ENCODE assay signal across 8 mouse cellular contexts in genomic region chr6:135296267-135296666, GRCm38 (mm10). TPM values are rescaled to one million over a fixed set of nuclear protein-coding genes. Genes with fewer than 3 reads are reported as not detected.
DNase-seq lines count a peak whose midpoint lies in the region; ATAC-seq and TF ChIP-seq lines count a peak whose summit lies in the region.

No protein-coding gene starts in this region.

- H3K27ac ChIP-seq in liver, postnatal 0 days (ENCODE audit: low read depth) = no peak overlapping the region

- peak; percentile 15 for DNase-seq in adrenal gland, postnatal 14 days
- no peak for DNase-seq in adrenal gland, postnatal 4 days (ENCODE audit: low spot score in 2 of 2)
- DNase-seq in 3134 (ENCODE audit: extremely low read depth, insufficient read length, low spot score) = peak; percentile 67
- DNase-seq in gastrocnemius, adult 18-20 months (ENCODE audit: low spot score) = peak; percentile 17
- peak; percentile 47 for DNase-seq in liver, postnatal 0 days
- DNase-seq in spleen, postnatal 36 days (ENCODE audit: low spot score in 2 of 2) = peak; percentile 71 to 72
- no peak for DNase-seq in embryo, embryonic 10.5 days (ENCODE audit: low spot score)
- no peak for DNase-seq in thymus, adult 18-20 months

- H3K4me3 ChIP-seq in liver, postnatal 0 days (ENCODE audit: low read depth, low read length) = no peak overlapping the region

- ATAC-seq in liver, postnatal 0 days = peak; percentile 51

- H3K9ac ChIP-seq in liver, postnatal 0 days (replicated peaks) = no peak overlapping the region; the same call in 1 of the 2 replicates

- peaks cover 3% of the 10 kb centered on the region for H3K4me1 ChIP-seq in liver, postnatal 0 days (ENCODE audit: insufficient read depth)

- no peaks in the 10 kb centered on the region for H3K36me3 ChIP-seq in liver, postnatal 0 days (replicated peaks; ENCODE audit: insufficient read depth, low read length)

- 32% methylated on average over 17 of the region's 17 CpGs for WGBS in liver, postnatal 0 days (ENCODE audit: insufficient replicate concordance)

- H3K27me3 ChIP-seq in liver, postnatal 0 days (ENCODE audit: insufficient read depth, low read length) = no peaks in the 10 kb centered on the region

- no peaks in the 10 kb centered on the region for H3K9me3 ChIP-seq in liver, postnatal 0 days (ENCODE audit: low read length)

- TF ChIP-seq EP300 in liver, postnatal 0 days (IDR thresholded peaks at IDR 0.05; ENCODE audit: low read depth) = no peak

- no peak for TF ChIP-seq CTCF in liver, postnatal 0 days (IDR thresholded peaks at IDR 0.05; ENCODE audit: low read depth)

- peak overlapping the region; percentile 47 for H3K4me2 ChIP-seq in liver, postnatal 0 days (ENCODE audit: low read depth, low read length)

RNA-seq across cellular contexts. Expression of gene Pbp2, which starts 13.9 kb away (rescaled TPM):
- total RNA-seq in adrenal gland, postnatal 14 days (2021) = not detected in 2 replicates
- not detected for total RNA-seq in adrenal gland, postnatal 4 days (2021)
- not detected for total RNA-seq in gastrocnemius, adult 18-20 months (2021)
- not detected in 2 replicates for polyA plus RNA-seq in liver, postnatal 0 days (2015; fragmentation: Nextera tagmentation; extraction: Ambion mirVana)

RNA-seq across cellular contexts. Expression of gene Gsg1, which starts 42.1 kb away (rescaled TPM):
- total RNA-seq in adrenal gland, postnatal 14 days (2021) = not detected in 2 replicates
- total RNA-seq in adrenal gland, postnatal 4 days (2021) = not detected
- not detected for total RNA-seq in gastrocnemius, adult 18-20 months (2021)
- 0.14 and 0.26 TPM in 2 replicates for polyA plus RNA-seq in liver, postnatal 0 days (2015; fragmentation: Nextera tagmentation; extraction: Ambion mirVana)

Comparison
In these comparisons a context has a peak if more than half of its experiments do, and no peak if none do; other contexts are left out.
1. DNase-seq: peak in adrenal gland, postnatal 14 days (single experiment), 3134 (single experiment), gastrocnemius, adult 18-20 months (single experiment), liver, postnatal 0 days (single experiment) and spleen, postnatal 36 days (2 of 2); none in adrenal gland, postnatal 4 days (0 of 2), embryo, embryonic 10.5 days (single experiment) and thymus, adult 18-20 months (0 of 2).